Mouse (Mus musculus): ENCODE measurements around the gene 2410015M20Rik. TPM values are rescaled to one million over a fixed set of nuclear protein-coding genes. Genes with fewer than 3 reads are reported as not detected.
"Not testable (repeated sequence)": the region's sequence is repeated elsewhere in the genome, so short reads cannot be mapped to it uniquely, and the experiment has no call there.

2410015M20Rik gene
- total RNA-seq, 2 experiments from 2014 or later = 232 to 255 TPM

GRCm38 (mm10) chr17:56614391-56615135, 5.0 kb upstream of the 2410015M20Rik start:
- no peak for DNase-seq (ENCODE audit: low spot score in 2 of 2)

GRCm38 (mm10) chr17:56613893-56614292, 4.3 kb upstream of the 2410015M20Rik start:
- not testable (repeated sequence) for DNase-seq (ENCODE audit: low spot score in 2 of 2)

- DNase-seq (ENCODE audit: low spot score in 2 of 2) = peak; percentile 90 to 94
Observed at GRCm38 (mm10) chr17:56613236-56613844, 3.8 kb upstream of the 2410015M20Rik start, which contains the start of gene Rpl36. Gene Rpl36 (plus strand): TSS chr17:56613416.

- not testable (repeated sequence) for DNase-seq (ENCODE audit: low spot score in 2 of 2)
Observed at GRCm38 (mm10) chr17:56612565-56612939, 3.0 kb upstream of the 2410015M20Rik start.

- DNase-seq (ENCODE audit: low spot score in 2 of 2) = no peak
Observed at GRCm38 (mm10) chr17:56611861-56612564, 2.4 kb upstream of the 2410015M20Rik start.

- no peak for DNase-seq (ENCODE audit: low spot score in 2 of 2)
Observed at GRCm38 (mm10) chr17:56611323-56611722, 1.8 kb upstream of the 2410015M20Rik start.

- DNase-seq (ENCODE audit: low spot score in 2 of 2) = no peak
Observed at GRCm38 (mm10) chr17:56608699-56609098, 872 bp downstream of the 2410015M20Rik start.

GRCm38 (mm10) chr17:56607521-56608062, 2.0 kb downstream of the 2410015M20Rik start:
- no peak for DNase-seq (ENCODE audit: low spot score in 2 of 2)

GRCm38 (mm10) chr17:56605431-56605830, 4.1 kb downstream of the 2410015M20Rik start:
- no peak for DNase-seq (ENCODE audit: low spot score in 2 of 2)

GRCm38 (mm10) chr17:56604422-56604821, 5.1 kb downstream of the 2410015M20Rik start:
- no peak for DNase-seq (ENCODE audit: low spot score in 2 of 2)

GRCm38 (mm10) chr17:56604070-56604380, 5.5 kb downstream of the 2410015M20Rik start:
- DNase-seq (ENCODE audit: low spot score in 2 of 2) = no peak

- DNase-seq (ENCODE audit: low spot score in 2 of 2) = no peak
Observed at GRCm38 (mm10) chr17:56603186-56604069, 6.1 kb downstream of the 2410015M20Rik start.

GRCm38 (mm10) chr17:56593527-56594271, 15.9 kb downstream of the 2410015M20Rik start:
- DNase-seq (ENCODE audit: low spot score in 2 of 2) = peak in 1 of 2 experiments; percentile 59

GRCm38 (mm10) chr17:56592553-56592952, 17.0 kb downstream of the 2410015M20Rik start:
- DNase-seq (ENCODE audit: low spot score in 2 of 2) = no peak

- DNase-seq (ENCODE audit: low spot score in 2 of 2) = no peak
Observed at GRCm38 (mm10) chr17:56588921-56589320, 20.6 kb downstream of the 2410015M20Rik start.

- DNase-seq (ENCODE audit: low spot score in 2 of 2) = no peak
Observed at GRCm38 (mm10) chr17:56587773-56588172, 21.8 kb downstream of the 2410015M20Rik start.

GRCm38 (mm10) chr17:56585171-56585821, 24.3 kb downstream of the 2410015M20Rik start:
- DNase-seq (ENCODE audit: low spot score in 2 of 2) = peak in 1 of 2 experiments; percentile 61

GRCm38 (mm10) chr17:56584257-56585130, 25.1 kb downstream of the 2410015M20Rik start, which contains the start of the genes Safb2 and Safb:
Gene Safb2 (minus strand): TSS chr17:56584585.
Gene Safb (plus strand): TSS chr17:56584825.
- peak; percentile 99 for DNase-seq (ENCODE audit: low spot score in 2 of 2)
